12 mouse cellular contexts compared by ENCODE assay signal in the genomic region with DNA sequence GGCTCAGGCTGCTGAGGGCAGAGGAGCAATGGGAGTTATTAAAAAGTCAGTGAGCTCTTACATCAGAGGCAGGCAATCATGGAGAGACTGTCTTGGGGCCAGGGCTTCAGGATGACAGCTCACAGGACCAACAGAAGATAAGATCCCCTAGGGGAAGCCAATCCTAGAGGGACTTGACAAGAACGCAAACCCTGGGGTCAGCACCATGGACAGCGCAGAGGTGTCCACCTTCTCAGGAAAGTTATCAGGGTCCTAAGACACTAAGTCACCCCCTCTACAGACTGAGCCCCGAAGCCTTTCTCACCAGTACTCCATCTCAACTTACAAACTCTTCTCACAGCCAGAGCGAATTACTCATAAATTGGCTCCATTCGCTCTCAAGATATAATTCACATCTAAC. TPM values are rescaled to one million over a fixed set of nuclear protein-coding genes. Genes with fewer than 3 reads are reported as not detected.
DNase-seq lines count a peak whose midpoint lies in the region; ATAC-seq and TF ChIP-seq lines count a peak whose summit lies in the region.
"Had no signal": no experiment of that assay in that cellular context is flagged by ENCODE, and none has a peak within 500 bp of the region (broad histone marks: within the 10 kb centered on the region; RNA-seq: fewer than 3 reads in every experiment).

Gene Olfr464, minus strand, starts transcription at position 2 of the 400 bp plus-strand sequence.

- WGBS in forebrain, embryonic 14.5 days, result 35% methylated on average over 5 of the region's 5 CpGs
- 41% methylated on average over 5 of the region's 5 CpGs for WGBS in forebrain, postnatal 0 days
- WGBS in neural tube, embryonic 15.5 days, result 32% methylated on average over 5 of the region's 5 CpGs

- TF ChIP-seq CTCF in forebrain, postnatal 0 days (IDR thresholded peaks at IDR 0.05; ENCODE audit: low read depth), result no peak

- no peaks in the 10 kb centered on the region for H3K36me3 ChIP-seq in forebrain, embryonic 14.5 days (ENCODE audit: control insufficient read depth, insufficient read depth, low read length)
- no peaks in the 10 kb centered on the region for H3K36me3 ChIP-seq in forebrain, postnatal 0 days (ENCODE audit: insufficient read depth)
- H3K36me3 ChIP-seq in neural tube, embryonic 15.5 days, result no peaks in the 10 kb centered on the region
- H3K36me3 ChIP-seq: hindbrain, embryonic 15.5 days had no signal

- H3K9me3 ChIP-seq in forebrain, embryonic 14.5 days (replicated peaks; ENCODE audit: control insufficient read depth, low read length), result no peaks in the 10 kb centered on the region
- peaks cover 4% of the 10 kb centered on the region; the same call in 1 of the 2 replicates for H3K9me3 ChIP-seq in forebrain, postnatal 0 days (ENCODE audit: low read length)
- peaks cover 4% of the 10 kb centered on the region; the same call in 1 of the 2 replicates for H3K9me3 ChIP-seq in neural tube, embryonic 15.5 days (replicated peaks)
- H3K9me3 ChIP-seq: hindbrain, embryonic 15.5 days; megakaryocyte, embryonic 14.5 days had no signal

- no peak within 1 kb of the TSS for H3K27ac ChIP-seq in forebrain, embryonic 14.5 days (ENCODE audit: low read depth, low read length)
- no peak within 1 kb of the TSS for H3K27ac ChIP-seq in forebrain, postnatal 0 days (ENCODE audit: low read depth, low read length)
- H3K27ac ChIP-seq in neural tube, embryonic 15.5 days (replicated peaks), result no peak within 1 kb of the TSS
- H3K27ac ChIP-seq: hindbrain, embryonic 15.5 days had no signal

- H3K9ac ChIP-seq in forebrain, embryonic 14.5 days (ENCODE audit: low read length), result no peak within 1 kb of the TSS
- no peak within 1 kb of the TSS for H3K9ac ChIP-seq in forebrain, postnatal 0 days
- no peak within 1 kb of the TSS for H3K9ac ChIP-seq in neural tube, embryonic 15.5 days (replicated peaks)
- H3K9ac ChIP-seq: hindbrain, embryonic 15.5 days had no signal

- no peak within 1 kb of the TSS for H3K4me3 ChIP-seq in forebrain, embryonic 14.5 days (ENCODE audit: low read depth, low read length)
- H3K4me3 ChIP-seq in forebrain, postnatal 0 days (ENCODE audit: low read depth, low read length), result no peak within 1 kb of the TSS
- no peak within 1 kb of the TSS for H3K4me3 ChIP-seq in neural tube, embryonic 15.5 days (replicated peaks)
- H3K4me3 ChIP-seq: erythroblast, embryonic 14.5 days; hindbrain, embryonic 15.5 days; megakaryocyte, embryonic 14.5 days had no signal

- no peak for ATAC-seq in forebrain, embryonic 14.5 days
- ATAC-seq in forebrain, postnatal 0 days, result no peak
- no peak for ATAC-seq in neural tube, embryonic 15.5 days (ENCODE audit: low FRiP score)

- H3K4me2 ChIP-seq in forebrain, embryonic 14.5 days (ENCODE audit: low read length), result no peak within 1 kb of the TSS
- H3K4me2 ChIP-seq in forebrain, postnatal 0 days (ENCODE audit: low read depth), result no peak within 1 kb of the TSS
- H3K4me2 ChIP-seq in neural tube, embryonic 15.5 days, result no peak within 1 kb of the TSS
- H3K4me2 ChIP-seq: hindbrain, embryonic 15.5 days had no signal

- H3K27me3 ChIP-seq in forebrain, embryonic 14.5 days (replicated peaks; ENCODE audit: control insufficient read depth, insufficient read depth, low read length), result no peaks in the 10 kb centered on the region
- no peaks in the 10 kb centered on the region for H3K27me3 ChIP-seq in forebrain, postnatal 0 days (ENCODE audit: insufficient read depth, low read length)
- no peaks in the 10 kb centered on the region for H3K27me3 ChIP-seq in neural tube, embryonic 15.5 days (replicated peaks)
- H3K27me3 ChIP-seq: hindbrain, embryonic 15.5 days had no signal

- peak; percentile 3 for DNase-seq in forebrain, embryonic 14.5 days (ENCODE audit: low spot score)
- no peak for DNase-seq in forebrain, postnatal 0 days
- peak; percentile 55 for DNase-seq in neural tube, embryonic 10.5 days (ENCODE audit: extremely low spot score, low spot score)
- peak; percentile 49 for DNase-seq in embryo, embryonic 9.5 days (ENCODE audit: extremely low spot score)
- peak; percentile 10 for DNase-seq in thymus, postnatal 0 days (ENCODE audit: low spot score)
- DNase-seq in frontal cortex, postnatal 10 days (ENCODE audit: low spot score in 2 of 2), result no peak
- DNase-seq in left cerebral cortex, adult 8-10 months (ENCODE audit: low spot score in 2 of 2), result no peak

- H3K4me1 ChIP-seq in forebrain, embryonic 14.5 days (ENCODE audit: control insufficient read depth, insufficient read depth, low read length), result no peaks in the 10 kb centered on the region
- no peaks in the 10 kb centered on the region for H3K4me1 ChIP-seq in forebrain, postnatal 0 days (ENCODE audit: insufficient read depth)
- no peaks in the 10 kb centered on the region for H3K4me1 ChIP-seq in neural tube, embryonic 15.5 days
- H3K4me1 ChIP-seq: hindbrain, embryonic 15.5 days; megakaryocyte, embryonic 14.5 days had no signal

RNA-seq across cellular contexts. Expression of gene Olfr464, which starts in this region (rescaled TPM):
- polyA plus RNA-seq in forebrain, embryonic 14.5 days (2014; fragmentation: Nextera tagmentation; extraction: Ambion mirVana), result not detected in 2 replicates
- not detected in 2 replicates for total RNA-seq in forebrain, postnatal 0 days (2014; rRNA removed)
- polyA plus RNA-seq in forebrain, postnatal 0 days (2015; fragmentation: Nextera tagmentation; extraction: Ambion mirVana), result 0.07 TPM in 1 of 2 replicates, not detected in the other
- 0.08 and 0.13 TPM in 2 replicates for polyA plus RNA-seq in neural tube, embryonic 15.5 days (2015; fragmentation: Nextera tagmentation; extraction: Ambion mirVana)
- polyA plus RNA-seq in thymus, postnatal 0 days (2015; fragmentation: Nextera tagmentation; extraction: Ambion mirVana), result 0.13 TPM in 1 of 2 replicates, not detected in the other
- total RNA-seq in left cerebral cortex, adult 8-10 months (2022), result 1 to 10 TPM in 3 of 4 experiments, under 1 TPM in 1; 0.94 to 2.2 (median 1.7) TPM
- polyA plus RNA-seq: erythroblast, embryonic 14.5 days; stomach, embryonic 16.5 days had no signal

Comparison
In these comparisons a context has a peak if more than half of its experiments do, and no peak if none do; other contexts are left out.
1. Peak in DNase-seq in forebrain, embryonic 14.5 days; RNA of the gene not detected or under 1 TPM.
2. Peak in DNase-seq in thymus, postnatal 0 days; RNA of the gene not detected or under 1 TPM.
3. DNase-seq: peak in neural tube, embryonic 10.5 days (single experiment) and embryo, embryonic 9.5 days (single experiment); none in forebrain, postnatal 0 days (single experiment), frontal cortex, postnatal 10 days (0 of 2) and left cerebral cortex, adult 8-10 months (0 of 2).